Mouse (Mus musculus): Measurements from ENCODE around the gene Necap1. TPM values are rescaled to one million over a fixed set of nuclear protein-coding genes. Genes with fewer than 3 reads are reported as not detected.

Gene Necap1
- 100 to 1,000 TPM; 170 to 184 TPM for total RNA-seq (2021)

DNA sequence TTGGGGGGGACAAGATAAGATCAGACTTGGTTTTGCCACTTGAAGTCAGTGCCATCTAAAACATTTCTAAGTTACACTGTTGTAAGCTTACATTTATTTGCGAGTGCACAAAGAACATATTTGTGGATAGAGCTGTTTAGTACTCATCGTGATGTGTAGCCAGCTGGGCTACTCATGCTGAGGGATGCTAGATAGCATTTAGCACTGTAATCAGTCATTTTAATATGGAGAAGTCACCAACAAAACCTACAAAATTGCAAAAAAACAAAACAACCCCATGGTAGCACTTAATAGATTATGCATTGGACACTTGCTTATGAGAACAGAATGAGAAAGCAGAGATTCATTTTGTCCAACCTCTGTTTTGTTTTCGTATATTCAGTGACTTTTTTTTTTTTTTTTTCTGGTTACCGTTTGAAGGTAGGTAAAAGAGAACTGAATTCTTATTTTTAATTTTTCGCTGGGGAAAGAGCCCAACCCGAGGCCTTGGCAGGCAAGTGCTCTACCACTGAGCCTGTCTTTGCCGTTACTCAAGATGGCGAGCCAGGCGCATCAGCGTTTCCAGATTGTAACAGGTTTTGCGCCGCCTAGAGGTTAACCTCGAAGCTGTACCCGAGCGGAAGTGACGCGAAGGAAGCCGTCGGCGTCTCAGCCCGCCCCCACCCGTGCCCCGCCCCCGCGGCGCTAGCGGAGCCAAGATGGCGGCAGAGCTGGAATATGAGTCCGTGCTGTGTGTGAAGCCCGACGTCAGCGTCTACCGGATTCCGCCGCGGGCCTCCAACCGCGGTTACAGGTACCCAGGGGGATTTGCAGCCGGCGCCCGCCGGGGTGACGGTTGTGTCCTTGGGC lies at the start of gene Necap1:
Gene Necap1, plus strand, starts transcription at position 604 of the 849 bp plus-strand sequence.
- intact Hi-C loops (cut with DNase I), result loop anchor here (5.0 kb wide), 1 partner anchor 62 kb away; no protein-coding TSS in a partner anchor
- peak; percentile 95 to 99 for DNase-seq (ENCODE audit: low spot score in 2 of 2)

DNA sequence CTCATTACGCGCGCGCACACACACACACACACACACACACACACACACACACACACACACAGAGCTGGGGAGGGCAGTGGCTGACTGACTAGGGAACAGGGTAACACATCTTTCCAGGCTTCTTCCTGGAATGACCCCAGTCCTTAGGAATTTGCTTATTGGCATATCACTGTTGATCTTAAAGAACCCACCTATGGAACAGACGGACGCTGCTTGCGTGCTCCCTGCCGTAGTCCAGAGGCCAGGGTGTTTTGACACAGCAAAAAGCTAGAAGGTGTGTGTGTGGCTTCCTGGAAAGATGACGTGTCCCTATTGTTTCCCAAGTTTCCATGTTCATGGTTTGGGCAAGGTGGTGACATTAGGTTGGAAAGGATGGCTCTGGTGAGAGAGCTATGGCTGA lies 49.1 kb upstream of the Necap1 start:
- no peak for DNase-seq (ENCODE audit: low spot score in 2 of 2)
- intact Hi-C loops (cut with DNase I), result no loop called here

DNA sequence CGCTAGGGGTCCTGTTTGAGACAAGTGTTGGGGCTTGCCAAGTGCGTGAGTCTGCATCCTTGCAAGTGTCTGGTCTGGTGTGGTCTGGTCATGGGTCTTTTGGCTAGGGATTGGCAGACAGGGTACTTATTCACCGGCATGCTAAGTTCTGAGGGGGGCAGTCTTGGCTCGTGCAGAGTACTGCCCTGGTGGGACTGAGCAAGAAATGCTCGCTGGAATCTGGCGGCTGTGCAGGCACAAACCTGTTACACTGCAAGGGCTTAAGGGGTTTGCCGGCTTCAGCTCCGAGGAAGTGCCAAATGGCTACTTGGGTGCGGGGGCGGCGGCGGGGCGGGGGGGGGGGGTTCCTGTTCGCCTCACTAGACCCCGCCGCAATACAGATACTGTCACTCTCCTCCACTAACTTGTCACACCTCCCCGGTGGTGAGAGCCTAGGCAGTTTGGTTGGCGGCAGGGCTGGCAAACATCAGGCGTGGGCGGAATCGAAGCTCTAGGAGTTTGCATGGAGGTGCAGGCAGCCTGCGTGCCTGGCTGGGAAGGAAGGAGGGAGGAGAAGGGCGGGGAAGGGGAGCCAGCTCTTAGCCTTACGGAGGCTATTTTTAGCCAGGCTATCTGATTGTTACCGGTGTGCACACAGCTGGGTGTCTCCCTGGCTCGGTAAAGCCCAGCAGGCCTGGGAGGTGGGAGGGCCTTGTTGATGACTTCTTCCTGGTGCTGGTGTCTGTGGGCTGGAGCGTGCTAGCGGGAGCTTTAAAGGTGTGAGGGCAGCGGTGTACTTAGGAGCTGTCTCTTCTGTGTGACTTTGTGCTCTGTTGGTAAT lies 48.1 kb upstream of the Necap1 start:
- intact Hi-C loops (cut with DNase I), result no loop called here
- DNase-seq (ENCODE audit: low spot score in 2 of 2), result peak; percentile 89 to 90

DNA sequence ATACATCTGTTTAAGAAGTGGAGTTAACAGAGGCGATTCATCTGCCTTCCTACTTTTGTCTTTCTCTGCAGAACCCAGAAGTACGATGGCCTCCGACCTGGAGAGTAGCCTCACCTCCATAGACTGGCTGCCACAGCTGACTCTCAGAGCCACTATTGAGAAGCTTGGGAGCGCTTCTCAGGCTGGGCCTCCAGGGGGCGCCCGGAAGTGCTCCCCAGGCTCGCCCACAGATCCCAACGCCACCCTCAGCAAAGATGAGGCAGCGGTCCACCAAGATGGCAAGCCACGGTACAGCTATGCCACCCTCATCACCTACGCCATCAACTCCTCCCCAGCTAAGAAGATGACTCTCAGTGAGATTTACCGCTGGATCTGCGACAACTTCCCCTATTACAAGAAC lies 46.2 kb upstream of the Necap1 start:
- no peak for DNase-seq (ENCODE audit: low spot score in 2 of 2)
- intact Hi-C loops (cut with DNase I), result no loop called here

DNA sequence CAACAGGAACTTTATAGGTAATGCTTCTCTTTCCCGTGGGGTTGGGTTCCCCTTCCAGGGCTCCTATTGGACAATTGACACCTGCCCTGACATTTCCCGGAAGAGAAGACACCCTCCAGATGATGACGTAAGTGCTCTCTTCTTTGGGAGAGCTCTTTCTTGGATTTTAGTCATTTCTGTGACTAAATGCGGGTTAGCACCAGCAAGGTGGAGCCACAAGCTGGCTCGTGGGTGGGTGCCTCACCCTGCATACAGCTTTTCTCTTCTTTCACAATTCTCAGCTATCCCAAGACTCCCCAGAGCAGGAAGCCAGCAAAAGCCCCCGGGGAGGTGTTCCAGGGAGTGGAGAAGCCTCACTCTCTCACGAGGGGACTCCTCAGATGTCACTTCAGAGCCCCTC lies 41.4 kb upstream of the Necap1 start:
- intact Hi-C loops (cut with DNase I), result loop anchor here (5.0 kb wide), 1 partner anchor 34 kb away; no protein-coding TSS in a partner anchor
- no peak for DNase-seq (ENCODE audit: low spot score in 2 of 2)

DNA sequence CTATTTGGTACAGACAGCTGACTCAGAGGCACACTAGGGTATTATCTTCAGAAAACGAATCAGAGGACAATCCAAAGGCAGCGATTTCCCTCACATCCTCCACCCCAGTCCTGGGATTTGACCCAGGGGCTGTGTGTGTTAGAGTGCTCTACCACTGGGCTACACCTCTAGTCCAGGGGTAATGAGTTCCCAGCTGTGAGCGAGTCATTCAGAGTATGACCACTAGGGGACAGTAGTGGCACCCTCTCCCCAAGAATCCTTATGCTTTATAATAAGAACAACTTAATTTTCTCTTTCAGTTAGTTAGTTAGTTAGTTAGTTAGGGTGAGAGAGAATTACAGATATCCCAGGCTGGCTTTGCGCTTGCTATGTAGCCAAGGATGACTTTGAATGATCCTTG lies 39.9 kb upstream of the Necap1 start:
- intact Hi-C loops (cut with DNase I), result loop anchor here (5.0 kb wide), 1 partner anchor 33 kb away; no protein-coding TSS in a partner anchor
- DNase-seq (ENCODE audit: low spot score in 2 of 2), result no peak

DNA sequence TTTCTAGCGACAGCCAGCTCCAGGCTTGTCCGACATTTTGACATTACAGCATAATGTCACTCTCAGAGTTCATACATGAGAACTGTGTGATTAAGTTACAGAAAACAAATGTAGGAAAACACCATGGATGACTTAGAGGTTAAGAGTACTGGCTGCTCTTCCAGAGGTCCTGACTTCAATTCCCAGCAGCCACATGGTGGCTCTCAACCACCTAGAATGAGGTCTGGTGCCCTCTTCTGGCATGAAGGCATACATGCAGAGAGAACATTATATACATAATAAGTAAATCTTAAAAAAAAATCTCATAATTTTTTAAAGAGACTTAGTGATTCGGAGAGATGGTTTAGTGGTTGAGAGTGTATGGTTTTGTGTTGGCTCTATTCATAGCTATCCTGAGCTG lies 37.3 kb upstream of the Necap1 start:
- no peak for DNase-seq (ENCODE audit: low spot score in 2 of 2)
- intact Hi-C loops (cut with DNase I), result no loop called here

DNA sequence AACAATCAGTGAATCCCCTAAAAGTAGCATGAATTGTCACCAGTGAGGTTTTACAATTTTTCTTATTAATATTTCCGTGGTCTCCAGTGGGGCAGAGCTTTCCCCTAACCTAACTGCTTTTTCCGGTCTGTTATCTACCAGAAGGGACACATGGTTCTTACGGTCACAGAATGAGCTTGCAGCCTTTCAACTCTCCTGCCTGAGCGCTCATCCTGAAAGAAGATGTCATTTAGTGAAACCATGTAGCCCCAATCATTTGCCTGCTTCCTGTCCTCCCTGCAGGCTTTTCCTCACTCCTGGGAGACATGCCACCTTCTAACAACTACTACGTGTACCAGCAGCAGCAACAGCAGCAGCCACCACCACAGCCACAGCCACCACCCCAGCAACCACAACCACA lies 36.7 kb upstream of the Necap1 start:
- no peak for DNase-seq (ENCODE audit: low spot score in 2 of 2)
- intact Hi-C loops (cut with DNase I), result no loop called here

DNA sequence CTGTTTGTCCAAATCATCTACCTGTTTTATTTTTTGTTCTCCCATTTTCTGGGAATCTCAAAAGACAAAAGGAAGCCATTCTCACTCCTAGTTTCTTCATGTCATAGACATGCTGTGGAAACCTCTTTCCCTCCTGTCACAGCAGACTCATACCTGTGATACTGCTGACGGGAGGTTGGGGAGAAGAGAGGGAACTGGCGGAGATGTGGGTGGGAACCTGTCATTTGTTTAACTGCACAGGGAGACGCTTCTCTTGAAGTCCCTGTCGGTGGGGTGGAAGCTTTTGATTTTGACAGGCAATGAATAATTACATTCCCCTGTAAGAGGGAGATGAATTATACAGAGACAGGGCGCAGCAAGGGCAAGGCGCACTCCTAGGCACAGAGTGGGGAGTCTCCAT lies 30.5 kb upstream of the Necap1 start:
- no peak for DNase-seq (ENCODE audit: low spot score in 2 of 2)
- intact Hi-C loops (cut with DNase I), result no loop called here

DNA sequence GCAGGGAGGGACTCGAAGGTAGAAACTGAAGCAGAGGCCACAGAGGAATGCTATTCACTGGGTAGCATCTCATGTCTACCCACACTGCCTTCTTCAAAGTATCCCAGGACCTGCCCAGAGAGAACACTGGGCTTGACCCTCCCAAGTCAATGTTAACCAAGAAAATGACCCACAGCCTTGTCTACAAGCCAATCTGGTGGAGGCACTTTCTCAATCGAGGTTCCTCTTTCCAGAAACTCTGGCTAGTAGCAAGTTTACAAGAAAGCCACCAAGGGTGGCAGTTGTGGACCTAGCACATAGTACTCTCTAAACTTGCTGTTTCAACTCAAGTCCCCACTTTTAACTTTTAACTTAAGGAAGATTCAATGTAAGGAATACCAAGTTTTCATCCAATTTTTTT lies 21.6 kb upstream of the Necap1 start:
- no peak for DNase-seq (ENCODE audit: low spot score in 2 of 2)
- intact Hi-C loops (cut with DNase I), result no loop called here

DNA sequence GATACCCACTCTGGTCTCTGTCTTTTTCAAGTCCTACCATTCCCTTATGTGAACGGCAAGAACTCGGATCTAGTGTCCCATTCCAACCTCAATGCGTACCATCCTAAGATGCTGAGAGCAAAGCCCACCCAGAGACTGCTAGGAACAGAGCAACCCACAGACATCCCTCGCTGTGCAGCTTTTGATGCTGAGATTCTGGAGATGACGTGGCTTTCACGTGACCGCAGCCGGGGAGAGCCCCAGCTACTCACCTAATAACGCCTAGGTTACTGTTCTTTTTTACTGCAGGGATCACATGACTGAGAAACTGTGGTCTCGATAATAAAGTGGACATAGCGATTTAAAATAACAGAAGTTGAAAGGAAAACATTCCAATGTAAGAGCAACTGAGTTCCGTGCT lies 19.7 kb upstream of the Necap1 start:
- no peak for DNase-seq (ENCODE audit: low spot score in 2 of 2)
- intact Hi-C loops (cut with DNase I), result no loop called here

DNA sequence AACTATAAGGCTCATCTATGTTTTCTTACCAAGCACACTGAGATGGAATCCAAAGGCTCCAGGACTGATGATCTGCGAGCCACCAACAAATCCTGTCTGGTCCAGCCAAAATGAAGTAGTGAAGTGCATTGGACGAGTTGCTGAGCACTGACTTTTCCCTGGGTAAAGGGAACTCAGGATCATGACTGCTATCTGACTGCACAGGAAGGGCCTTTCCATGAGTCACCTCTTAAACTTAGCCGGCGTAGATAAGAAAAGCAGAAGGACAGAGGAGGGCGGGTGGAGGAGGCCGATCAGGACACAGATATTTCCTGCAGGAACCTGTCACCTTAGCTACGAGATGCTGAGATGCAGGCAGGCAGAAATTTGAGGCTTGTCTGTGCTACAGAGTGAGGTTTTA lies 18.3 kb upstream of the Necap1 start, which contains the start of gene C3ar1:
Gene C3ar1, minus strand, starts transcription at position 207 of the 400 bp plus-strand sequence.
- intact Hi-C loops (cut with DNase I), result no loop called here
- no peak for DNase-seq (ENCODE audit: low spot score in 2 of 2)

DNA sequence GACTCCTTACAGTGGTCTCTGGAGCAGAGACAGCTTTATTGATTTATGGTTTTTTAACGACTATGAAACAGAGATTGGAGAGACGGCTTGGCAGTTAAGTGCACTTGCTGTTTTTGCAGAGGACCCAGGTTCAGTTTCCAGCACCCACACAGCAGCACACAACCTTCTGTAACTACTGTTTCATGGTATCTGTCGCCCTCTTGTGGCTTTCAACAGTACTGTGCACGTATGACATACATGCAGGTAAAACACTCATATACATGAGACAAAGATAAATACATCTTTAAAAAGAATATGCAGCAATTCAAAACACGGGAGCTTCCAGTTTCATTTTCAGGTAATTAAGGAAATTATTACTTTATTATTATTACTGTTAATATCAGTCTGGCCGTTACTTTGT lies 11.8 kb upstream of the Necap1 start:
- intact Hi-C loops (cut with DNase I), result no loop called here
- no peak for DNase-seq (ENCODE audit: low spot score in 2 of 2)

DNA sequence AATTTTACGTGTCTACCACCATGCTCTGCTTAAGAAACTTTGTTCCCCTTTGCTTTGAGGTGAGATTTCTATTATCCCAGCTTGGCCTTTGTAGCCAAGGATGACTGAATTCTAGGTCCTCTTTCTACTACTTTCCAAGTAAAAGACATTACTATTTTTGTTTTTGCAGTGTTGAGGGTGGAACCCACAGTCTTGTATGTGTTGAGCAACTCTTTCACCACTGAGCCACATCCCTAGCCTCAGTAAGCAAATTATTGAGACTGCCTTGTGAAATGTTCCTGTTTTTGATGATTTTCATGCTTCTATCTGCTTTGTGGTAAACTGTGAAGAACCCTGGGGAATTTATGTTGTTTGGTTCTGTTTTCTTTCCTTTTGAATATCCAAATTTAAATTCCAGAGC lies 11.4 kb upstream of the Necap1 start:
- intact Hi-C loops (cut with DNase I), result no loop called here
- DNase-seq (ENCODE audit: low spot score in 2 of 2), result no peak

DNA sequence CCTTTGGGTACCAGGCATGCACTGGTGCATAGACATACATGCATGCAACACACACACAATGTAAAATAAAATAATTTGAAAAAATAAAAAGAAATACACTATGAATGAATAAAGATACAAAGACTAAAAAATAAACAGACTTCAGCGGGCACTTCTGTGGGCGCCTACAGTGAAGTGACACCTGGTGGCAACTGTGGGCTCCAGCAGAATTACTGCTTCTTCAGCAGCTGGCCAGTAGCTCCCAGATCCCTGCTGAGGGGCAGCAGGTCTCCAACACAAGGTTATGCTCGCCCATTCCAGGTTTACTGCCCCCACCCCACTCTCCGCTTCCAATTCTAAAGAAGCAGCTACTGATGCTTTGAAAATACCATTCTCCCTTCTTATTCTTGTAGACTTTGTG lies 6.4 kb upstream of the Necap1 start:
- intact Hi-C loops (cut with DNase I), result loop anchor here (5.0 kb wide), 1 partner anchor 36 kb away; no protein-coding TSS in a partner anchor
- no peak for DNase-seq (ENCODE audit: low spot score in 2 of 2)

DNA sequence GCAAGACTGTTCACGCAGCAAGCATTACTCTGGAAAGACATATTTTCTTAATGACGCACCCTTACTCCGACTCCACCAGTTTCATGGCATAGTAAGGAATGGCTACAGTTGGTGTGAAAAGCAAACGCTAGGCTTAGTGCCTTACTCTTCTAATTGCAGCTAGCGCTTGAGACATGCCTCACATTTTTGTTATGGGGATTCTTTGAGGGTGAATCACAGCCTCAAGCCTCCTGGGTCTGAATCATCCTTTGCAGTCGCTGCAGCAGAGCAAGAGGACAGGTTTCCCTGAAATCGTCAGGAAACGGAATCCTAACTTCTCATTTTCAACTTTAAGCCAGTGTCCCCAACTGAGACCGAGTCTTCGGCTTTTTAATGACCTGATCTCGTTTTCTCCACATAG lies 4.4 kb upstream of the Necap1 start:
- intact Hi-C loops (cut with DNase I), result loop anchor here (5.0 kb wide), 2 partner anchors 38 to 58 kb away; no protein-coding TSS in a partner anchor
- no peak for DNase-seq (ENCODE audit: low spot score in 2 of 2)

DNA sequence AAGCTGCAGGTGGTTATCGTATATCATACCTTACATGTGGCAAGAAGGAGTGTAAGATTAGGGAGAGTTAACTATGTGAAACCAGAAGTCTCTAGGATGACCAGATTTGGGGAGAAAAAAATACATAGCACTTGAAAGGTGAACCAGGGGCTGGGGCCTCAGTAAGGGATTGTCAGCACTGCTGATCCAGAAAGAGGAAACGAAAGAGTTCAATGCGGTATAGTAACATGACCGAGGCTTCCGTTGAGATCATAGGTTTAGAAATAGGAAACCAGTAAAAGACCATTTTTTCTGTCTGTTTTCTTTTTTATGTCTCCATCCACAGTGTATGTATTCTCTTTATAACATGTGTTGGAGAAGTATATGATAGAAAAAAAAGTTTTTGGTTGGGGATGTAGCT lies 1.5 kb upstream of the Necap1 start:
- no peak for DNase-seq (ENCODE audit: low spot score in 2 of 2)
- intact Hi-C loops (cut with DNase I), result loop anchor here (5.0 kb wide), 1 partner anchor 60 kb away; no protein-coding TSS in a partner anchor

DNA sequence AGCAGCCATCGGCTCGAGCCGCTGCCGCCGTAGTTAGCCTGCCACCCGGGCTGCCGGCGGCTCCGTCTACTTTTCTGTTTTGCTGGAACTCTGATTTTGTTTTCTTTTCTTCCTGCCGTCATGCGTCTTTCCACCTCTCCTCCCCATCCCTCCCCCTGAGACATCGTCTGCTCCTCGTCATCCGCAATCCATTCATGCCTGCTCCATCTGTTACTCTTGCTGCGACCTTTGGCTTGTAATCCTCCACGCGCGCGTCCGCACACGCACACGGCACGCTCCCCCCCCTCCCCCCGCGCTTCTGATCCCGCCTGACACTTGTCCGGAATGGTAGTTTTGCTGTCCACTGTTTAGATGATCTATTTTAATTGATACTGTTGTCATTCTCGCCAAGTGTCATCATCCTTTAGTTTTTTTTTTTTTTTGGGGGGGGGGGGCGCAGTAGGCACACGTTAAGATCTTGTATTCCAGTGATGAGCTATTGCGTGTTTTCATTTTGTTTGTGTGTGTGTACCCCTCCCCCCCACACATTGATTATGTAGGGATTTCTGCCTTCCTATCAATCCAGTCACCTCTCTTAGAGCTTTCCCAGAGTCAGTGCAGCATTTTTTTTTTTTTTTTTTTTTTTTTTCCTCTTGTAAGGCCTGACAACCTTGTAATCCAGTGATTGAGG lies 581 bp downstream of the Necap1 start:
- DNase-seq (ENCODE audit: low spot score in 2 of 2), result no peak
- intact Hi-C loops (cut with DNase I), result loop anchor here (5.0 kb wide), 1 partner anchor 63 kb away; no protein-coding TSS in a partner anchor

DNA sequence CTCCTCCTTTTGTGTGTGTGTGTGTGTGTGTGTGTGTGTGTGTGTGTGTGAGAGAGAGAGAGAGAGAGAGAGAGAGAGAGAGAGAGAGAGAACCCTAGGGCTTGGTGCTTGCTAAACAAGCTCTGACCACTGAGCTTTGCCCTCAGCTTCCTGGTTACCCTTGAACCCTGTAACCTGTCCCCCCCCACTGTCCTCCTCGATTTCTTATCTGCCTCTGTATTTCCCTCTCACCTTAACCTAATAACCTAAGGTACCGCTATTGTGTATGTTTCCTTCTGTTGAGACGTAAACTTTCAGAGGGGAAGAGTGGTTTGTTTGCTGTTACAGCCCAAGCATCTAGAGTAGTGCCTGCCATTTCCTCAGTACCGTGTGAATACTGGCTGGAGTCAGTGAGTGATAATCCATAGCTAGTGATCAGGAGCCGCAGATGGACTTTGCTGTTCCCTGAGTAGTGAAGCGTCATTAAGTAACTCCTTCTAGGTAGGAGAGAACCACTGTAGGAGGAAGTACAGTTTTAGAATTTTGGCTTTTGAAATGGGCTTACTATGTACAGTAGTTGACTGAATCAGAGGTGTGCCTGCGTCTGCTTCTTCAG lies 5.0 kb downstream of the Necap1 start:
- intact Hi-C loops (cut with DNase I), result no loop called here
- DNase-seq (ENCODE audit: low spot score in 2 of 2), result no peak
